Mouse (Mus musculus) ES-E14 (cell line): ENCODE measurements around the gene Tnfrsf13b.

Experiments
- CHD2 ChIP-seq: IDR thresholded peaks from 2 replicates; pipeline ENCODE4 v1.6.1; 2014; ENCODE audit warnings: mild to moderate bottlenecking, low read depth, low read length, inconsistent platforms
- HCFC1 ChIP-seq: IDR thresholded peaks from 2 replicates; pipeline ENCODE4 v1.6.1; 2012; ENCODE audit warnings: low read length, inconsistent platforms, borderline replicate concordance; ENCODE audit not compliant: insufficient read depth

DNA sequence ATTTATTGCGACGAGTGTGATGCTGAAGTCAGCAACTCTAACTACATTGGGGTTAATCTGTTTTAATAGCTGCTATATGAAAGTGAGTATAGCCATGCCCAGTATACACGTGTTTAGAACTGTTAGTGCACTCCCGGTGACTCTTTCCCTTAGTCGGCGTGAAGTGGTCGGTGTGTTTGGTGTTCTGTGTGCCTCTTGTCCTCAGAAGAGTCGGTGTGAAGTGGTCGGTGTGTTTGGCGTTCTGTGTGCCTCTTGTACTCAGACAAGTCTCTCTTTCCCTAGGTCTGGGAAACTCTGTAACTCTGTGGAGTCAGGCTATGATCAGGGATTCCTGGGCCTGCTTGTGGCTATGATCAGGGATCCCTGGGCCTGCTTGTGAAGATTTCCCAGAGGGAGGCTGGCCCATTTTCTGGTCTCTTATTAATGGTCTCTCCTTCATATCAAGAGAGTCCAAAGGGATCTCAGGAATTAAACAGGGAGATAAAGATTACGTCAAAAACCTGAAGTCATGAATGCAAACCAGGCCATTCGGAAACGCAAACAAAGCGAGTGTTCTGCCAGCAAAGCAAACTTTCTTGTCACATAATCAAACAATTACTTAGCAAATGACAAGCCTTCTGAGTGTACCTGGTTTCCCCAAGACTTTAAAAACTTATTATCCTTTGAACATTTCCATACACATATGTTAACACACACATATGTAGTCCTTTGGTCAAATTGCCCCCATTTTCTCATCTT is 70.2 kb downstream of the Tnfrsf13b start:
- TF ChIP-seq HCFC1 (no peak), CHD2 (no peak)
